Mouse (Mus musculus) testis, adult 2 months (tissue): ENCODE data around the gene Ddx39b.

ENCODE experiments used
- CTCF ChIP-seq: fragments of 200-500 bp; IDR thresholded peaks from 2 replicates; pipeline ENCODE4 v1.5.1; 2012; ENCODE audit warnings: low read depth, mild to moderate bottlenecking, inconsistent platforms, low read length, moderate library complexity; ENCODE audit not compliant: control insufficient read depth, insufficient read depth, insufficient replicate concordance
- POLR2A ChIP-seq: fragments of 200-500 bp; IDR thresholded peaks from 2 replicates; pipeline ENCODE4 v1.6.1; 2012; ENCODE audit warnings: low read depth, mild to moderate bottlenecking, inconsistent platforms, low read length, moderate library complexity; ENCODE audit not compliant: control insufficient read depth

DNA sequence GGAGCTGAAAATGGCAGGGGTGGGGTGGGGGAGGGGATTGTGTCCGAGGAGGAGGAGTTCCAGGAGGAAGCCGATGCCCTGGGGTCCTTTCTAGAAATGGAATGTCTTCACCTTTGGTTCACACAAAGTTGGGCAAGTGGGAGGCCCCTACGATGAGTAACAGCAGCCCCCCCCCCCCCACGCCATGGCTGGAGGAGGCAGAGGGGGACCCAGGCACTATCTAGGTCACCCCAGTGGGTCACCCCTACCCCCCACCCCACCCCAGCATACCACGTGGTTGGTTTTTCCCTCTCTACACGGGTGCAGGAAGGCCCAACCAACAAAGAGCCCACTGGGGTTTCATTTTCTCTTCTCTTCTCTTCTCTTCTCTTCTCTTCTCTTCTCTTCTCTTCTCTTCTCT is 44.4 kb upstream of the Ddx39b start:
- TF ChIP-seq POLR2A (no peak), CTCF (no peak)
